Mouse (Mus musculus): ENCODE results near the gene Aldh3b2. TPM values are rescaled to one million over a fixed set of nuclear protein-coding genes. Genes with fewer than 3 reads are reported as not detected.

The Aldh3b2 gene
- polyA plus RNA-seq, 1 experiment from 2014 or later, result 44.0 TPM

GRCm38 (mm10) chr19:4005971-4006370 lies 33.8 kb downstream of the Aldh3b2 start:
- Histone ChIP-seq H3K4me1 (ENCODE audit: control insufficient read depth, insufficient read depth, low read length) (peaks cover 11% of the 10 kb centered on the region), H3K4me2 (ENCODE audit: low read depth, low read length) (no peak overlapping the region), H3K27me3 (ENCODE audit: control insufficient read depth, insufficient read depth, low read length) (no peaks in the 10 kb centered on the region), H3K36me3 (ENCODE audit: control insufficient read depth, insufficient read depth, low read length) (peaks cover 12% of the 10 kb centered on the region; the same call in 1 of the 2 replicates), H3K9me3 (replicated peaks; ENCODE audit: control insufficient read depth, low read length) (no peaks in the 10 kb centered on the region), H3K4me3 (replicated peaks; ENCODE audit: low read length) (no peak overlapping the region), H3K9ac (ENCODE audit: low read length) (no peak overlapping the region), H3K27ac (ENCODE audit: low read length) (no peak overlapping the region)
- ATAC-seq (ENCODE audit: insufficient read depth, low FRiP score), result no peak
- whole genome bisulfite sequencing, result 94% methylated on average over 8 of the region's 8 CpGs

GRCm38 (mm10) chr19:4011086-4011485 lies 39.0 kb downstream of the Aldh3b2 start:
- H3K27ac ChIP-seq (ENCODE audit: low read length), result no peak overlapping the region
- peaks cover 13% of the 10 kb centered on the region for H3K4me1 ChIP-seq (ENCODE audit: control insufficient read depth, insufficient read depth, low read length)
- peaks cover 12% of the 10 kb centered on the region; the same call in 1 of the 2 replicates for H3K36me3 ChIP-seq (ENCODE audit: control insufficient read depth, insufficient read depth, low read length)
- 93% methylated on average over 5 of the region's 5 CpGs for WGBS
- H3K9ac ChIP-seq (ENCODE audit: low read length), result no peak overlapping the region
- ATAC-seq (ENCODE audit: insufficient read depth, low FRiP score), result no peak
- H3K4me3 ChIP-seq (replicated peaks; ENCODE audit: low read length), result no peak overlapping the region
- H3K9me3 ChIP-seq (replicated peaks; ENCODE audit: control insufficient read depth, low read length), result no peaks in the 10 kb centered on the region
- H3K4me2 ChIP-seq (ENCODE audit: low read depth, low read length), result no peak overlapping the region
- no peaks in the 10 kb centered on the region for H3K27me3 ChIP-seq (ENCODE audit: control insufficient read depth, insufficient read depth, low read length)

GRCm38 (mm10) chr19:4012432-4013022 lies 40.4 kb downstream of the Aldh3b2 start, which contains the start of gene Ndufv1:
Gene Ndufv1 (minus strand): TSS chr19:4012806.
- WGBS, result under 1% methylated on average over 45 of the region's 45 CpGs
- H3K27me3 ChIP-seq (ENCODE audit: control insufficient read depth, insufficient read depth, low read length), result no peaks in the 10 kb centered on the region
- peak within 1 kb of the TSS; percentile 89 for H3K4me3 ChIP-seq (replicated peaks; ENCODE audit: low read length)
- ATAC-seq (ENCODE audit: insufficient read depth, low FRiP score), result peak; percentile 99
- H3K4me1 ChIP-seq (ENCODE audit: control insufficient read depth, insufficient read depth, low read length), result peaks cover 13% of the 10 kb centered on the region
- peak within 1 kb of the TSS; percentile 79 for H3K9ac ChIP-seq (ENCODE audit: low read length)
- peaks cover 8% of the 10 kb centered on the region; the same call in 1 of the 2 replicates for H3K36me3 ChIP-seq (ENCODE audit: control insufficient read depth, insufficient read depth, low read length)
- H3K27ac ChIP-seq (ENCODE audit: low read length), result peak within 1 kb of the TSS; percentile 24; the same call in 1 of the 2 replicates
- H3K4me2 ChIP-seq (ENCODE audit: low read depth, low read length), result peak within 1 kb of the TSS; percentile 72
- no peaks in the 10 kb centered on the region for H3K9me3 ChIP-seq (replicated peaks; ENCODE audit: control insufficient read depth, low read length)

GRCm38 (mm10) chr19:4013066-4013465 lies 40.9 kb downstream of the Aldh3b2 start:
- peak overlapping the region; percentile 67 for H3K9ac ChIP-seq (ENCODE audit: low read length)
- H3K9me3 ChIP-seq (replicated peaks; ENCODE audit: control insufficient read depth, low read length), result no peaks in the 10 kb centered on the region
- peak overlapping the region; percentile 61 for H3K4me2 ChIP-seq (ENCODE audit: low read depth, low read length)
- peaks cover 13% of the 10 kb centered on the region for H3K4me1 ChIP-seq (ENCODE audit: control insufficient read depth, insufficient read depth, low read length)
- ATAC-seq (ENCODE audit: insufficient read depth, low FRiP score), result peak; percentile 5; the same call in 1 of the 2 replicates
- 0 out of 2 replicates have a peak, but pooled peaks cover 6% of the 10 kb centered on the region for H3K36me3 ChIP-seq (ENCODE audit: control insufficient read depth, insufficient read depth, low read length)
- peak overlapping the region; percentile 89 for H3K4me3 ChIP-seq (replicated peaks; ENCODE audit: low read length)
- H3K27ac ChIP-seq (ENCODE audit: low read length), result 0 out of 2 replicates have a peak overlapping the region, but pooled peaks have one; percentile 22
- H3K27me3 ChIP-seq (ENCODE audit: control insufficient read depth, insufficient read depth, low read length), result no peaks in the 10 kb centered on the region
- WGBS, result 13% methylated on average over 9 of the region's 9 CpGs

GRCm38 (mm10) chr19:4014802-4015201 lies 42.7 kb downstream of the Aldh3b2 start:
- H3K4me3 ChIP-seq (replicated peaks; ENCODE audit: low read length), result no peak overlapping the region
- H3K36me3 ChIP-seq (ENCODE audit: control insufficient read depth, insufficient read depth, low read length), result 0 out of 2 replicates have a peak, but pooled peaks cover 2% of the 10 kb centered on the region
- ATAC-seq (ENCODE audit: insufficient read depth, low FRiP score), result no peak
- H3K9ac ChIP-seq (ENCODE audit: low read length), result no peak overlapping the region
- no peak overlapping the region for H3K4me2 ChIP-seq (ENCODE audit: low read depth, low read length)
- peaks cover 17% of the 10 kb centered on the region for H3K4me1 ChIP-seq (ENCODE audit: control insufficient read depth, insufficient read depth, low read length)
- H3K9me3 ChIP-seq (replicated peaks; ENCODE audit: control insufficient read depth, low read length), result no peaks in the 10 kb centered on the region
- no peaks in the 10 kb centered on the region for H3K27me3 ChIP-seq (ENCODE audit: control insufficient read depth, insufficient read depth, low read length)
- H3K27ac ChIP-seq (ENCODE audit: low read length), result no peak overlapping the region

GRCm38 (mm10) chr19:4015635-4016034 lies 43.5 kb downstream of the Aldh3b2 start:
- ATAC-seq (ENCODE audit: insufficient read depth, low FRiP score), result no peak
- no peaks in the 10 kb centered on the region for H3K9me3 ChIP-seq (replicated peaks; ENCODE audit: control insufficient read depth, low read length)
- H3K27me3 ChIP-seq (ENCODE audit: control insufficient read depth, insufficient read depth, low read length), result no peaks in the 10 kb centered on the region
- H3K9ac ChIP-seq (ENCODE audit: low read length), result no peak overlapping the region
- peaks cover 19% of the 10 kb centered on the region for H3K4me1 ChIP-seq (ENCODE audit: control insufficient read depth, insufficient read depth, low read length)
- H3K4me3 ChIP-seq (replicated peaks; ENCODE audit: low read length), result no peak overlapping the region
- H3K27ac ChIP-seq (ENCODE audit: low read length), result no peak overlapping the region
- no peak overlapping the region for H3K4me2 ChIP-seq (ENCODE audit: low read depth, low read length)
- WGBS, result 61% methylated on average over 5 of the region's 5 CpGs
- no peaks in the 10 kb centered on the region for H3K36me3 ChIP-seq (ENCODE audit: control insufficient read depth, insufficient read depth, low read length)

GRCm38 (mm10) chr19:4017921-4018587 lies 45.9 kb downstream of the Aldh3b2 start:
- Histone ChIP-seq H3K4me1 (ENCODE audit: control insufficient read depth, insufficient read depth, low read length) (peaks cover 7% of the 10 kb centered on the region), H3K36me3 (ENCODE audit: control insufficient read depth, insufficient read depth, low read length) (no peaks in the 10 kb centered on the region), H3K9me3 (replicated peaks; ENCODE audit: control insufficient read depth, low read length) (no peaks in the 10 kb centered on the region), H3K4me2 (ENCODE audit: low read depth, low read length) (no peak overlapping the region), H3K4me3 (replicated peaks; ENCODE audit: low read length) (no peak overlapping the region), H3K27ac (ENCODE audit: low read length) (no peak overlapping the region; the same call in 1 of the 2 replicates), H3K27me3 (ENCODE audit: control insufficient read depth, insufficient read depth, low read length) (no peaks in the 10 kb centered on the region), H3K9ac (ENCODE audit: low read length) (no peak overlapping the region)
- WGBS, result 46% methylated on average over 10 of the region's 10 CpGs
- no peak for ATAC-seq (ENCODE audit: insufficient read depth, low FRiP score)

GRCm38 (mm10) chr19:4018743-4019583 lies 46.8 kb downstream of the Aldh3b2 start:
- peak overlapping the region; percentile 59 for H3K9ac ChIP-seq (ENCODE audit: low read length)
- peak; percentile 90 for ATAC-seq (ENCODE audit: insufficient read depth, low FRiP score)

More at GRCm38 (mm10) chr19:4018743-4019583, 46.8 kb downstream of the Aldh3b2 start:
- Histone ChIP-seq H3K4me2 (ENCODE audit: low read depth, low read length) (no peak overlapping the region), H3K27me3 (ENCODE audit: control insufficient read depth, insufficient read depth, low read length) (no peaks in the 10 kb centered on the region), H3K36me3 (ENCODE audit: control insufficient read depth, insufficient read depth, low read length) (no peaks in the 10 kb centered on the region), H3K4me1 (ENCODE audit: control insufficient read depth, insufficient read depth, low read length) (peaks cover 6% of the 10 kb centered on the region), H3K4me3 (replicated peaks; ENCODE audit: low read length) (no peak overlapping the region), H3K9me3 (replicated peaks; ENCODE audit: control insufficient read depth, low read length) (no peaks in the 10 kb centered on the region), H3K27ac (ENCODE audit: low read length) (peak overlapping the region; percentile 22; the same call in 1 of the 2 replicates)
- WGBS, result 27% methylated on average over 18 of the region's 18 CpGs
